Mouse (Mus musculus): Measurements from ENCODE around the gene Uhrf1bp1.

GRCm38 (mm10) chr17:27883129-27883528, 26.9 kb downstream of the Uhrf1bp1 start:
- TF ChIP-seq CTCF (IDR thresholded peaks at IDR 0.05) (no peak), POLR2A (IDR thresholded peaks at IDR 0.05; ENCODE audit: insufficient read depth, low read depth, low read length) (no peak)
